Mouse (Mus musculus) CH12.LX (cell line): Measurements from ENCODE around the gene Gm20388.

Experiments
- CHD1 ChIP-seq: IDR thresholded peaks from 2 replicates; pipeline ENCODE4 v1.6.1; 2012; ENCODE audit warnings: low read depth, low read length, improper control_type of control experiment, inconsistent platforms
- CTCF ChIP-seq, 2 experiments: IDR thresholded peaks in 1 of 2; conservative IDR thresholded peaks in 1 of 2; 2 replicates each; pipeline ENCODE4 v1.5.1; 2011 to 2012; ENCODE audit warnings: low read depth in 2 of 2, low read length in 2 of 2, improper control_type of control experiment in 1 of 2, inconsistent platforms in 1 of 2, mild to moderate bottlenecking in 1 of 2, moderate library complexity in 1 of 2
- ELF1 ChIP-seq: IDR thresholded peaks from 2 replicates; pipeline ENCODE4 v1.6.1; 2014; ENCODE audit warnings: low read depth, mild to moderate bottlenecking, inconsistent platforms, low read length, improper control_type of control experiment
- EP300 ChIP-seq: IDR thresholded peaks from 2 replicates; pipeline ENCODE4 v1.6.1; 2011; ENCODE audit warnings: low read length, improper control_type of control experiment
- ETS1 ChIP-seq: conservative IDR thresholded peaks from 2 replicates; pipeline ENCODE4 v1.6.1; 2012; ENCODE audit warnings: low read depth, mild to moderate bottlenecking, inconsistent platforms, low read length, improper control_type of control experiment, moderate library complexity
- GABPA ChIP-seq: IDR thresholded peaks from 2 replicates; pipeline ENCODE4 v1.6.1; 2012; ENCODE audit warnings: low read depth, low read length, improper control_type of control experiment, inconsistent platforms; ENCODE audit not compliant: insufficient replicate concordance
- KAT2A ChIP-seq: IDR thresholded peaks from 2 replicates; pipeline ENCODE4 v1.6.1; 2012; ENCODE audit warnings: low read length, improper control_type of control experiment, inconsistent platforms; ENCODE audit not compliant: insufficient replicate concordance
- NELFE ChIP-seq: IDR thresholded peaks from 2 replicates; pipeline ENCODE4 v1.6.1; 2011; ENCODE audit warnings: low read depth, low read length, improper control_type of control experiment
- NRF1 ChIP-seq: IDR thresholded peaks from 2 replicates; pipeline ENCODE4 v1.6.1; 2014; ENCODE audit warnings: low read depth, mild to moderate bottlenecking, inconsistent platforms, low read length, improper control_type of control experiment, moderate library complexity
- POLR2A ChIP-seq: IDR thresholded peaks from 2 replicates; pipeline ENCODE4 v1.6.1; 2011; ENCODE audit warnings: low read depth, mild to moderate bottlenecking, improper control_type of control experiment, low read length
- POLR2AphosphoS2 ChIP-seq: IDR thresholded peaks from 2 replicates; pipeline ENCODE4 v1.6.1; 2011; ENCODE audit warnings: low read depth, low read length, improper control_type of control experiment
- TBP ChIP-seq: conservative IDR thresholded peaks from 2 replicates; pipeline ENCODE4 v1.6.1; 2011; ENCODE audit warnings: low read depth, low read length, improper control_type of control experiment
- UBTF ChIP-seq: IDR thresholded peaks from 2 replicates; pipeline ENCODE4 v1.6.1; 2012; ENCODE audit warnings: low read depth, mild to moderate bottlenecking, inconsistent platforms, low read length, improper control_type of control experiment, moderate library complexity

DNA sequence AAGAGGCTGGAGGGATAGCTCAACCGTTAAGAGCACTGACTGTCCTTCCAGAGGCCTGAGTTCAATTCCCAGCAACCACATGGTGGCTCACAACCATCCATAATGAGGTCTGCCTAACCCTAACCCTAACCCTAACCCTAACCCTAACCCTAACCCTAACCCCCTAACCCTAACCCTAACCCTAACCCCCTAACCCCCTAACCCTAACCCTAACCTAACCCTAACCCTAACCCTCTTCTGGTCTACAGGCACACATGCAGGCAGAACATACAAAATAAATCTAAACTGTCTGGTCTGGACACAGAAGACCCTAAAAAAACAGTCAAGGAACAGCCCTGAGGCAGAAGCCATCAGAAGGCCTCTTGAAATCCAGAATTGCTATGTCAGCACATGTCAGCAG lies 4050.7 kb downstream of the Gm20388 start:
- TF ChIP-seq KAT2A (no peak), POLR2AphosphoS2 (no peak), EP300 (no peak), ETS1 (no peak), GABPA (no peak), NRF1 (no peak), NELFE (no peak), ELF1 (no peak), TBP (no peak), CHD1 (no peak), UBTF (no peak), POLR2A (no peak), CTCF (conservative IDR thresholded peaks at IDR 0.05 in 1 of 2, IDR thresholded peaks at IDR 0.05 in 1 of 2; ENCODE audit: low read depth in 2 of 2, low read length in 2 of 2) (no peak)
